Mouse (Mus musculus) layer of hippocampus, adult 8-10 months (tissue): ENCODE measurements around the gene Tuba1b. TPM values are rescaled to one million over a fixed set of nuclear protein-coding genes. Genes with fewer than 3 reads are reported as not detected.
"Not testable (repeated sequence)": the region's sequence is repeated elsewhere in the genome, so short reads cannot be mapped to it uniquely, and the experiment has no call there.

Experiments used
- DNase-seq, 2 experiments: peaks; one replicate each; pipeline ENCODE4 v3.0.0; 2022; ENCODE audit warnings: low spot score in 2 of 2
- total RNA-seq, 4 experiments: library from RNA; stranded (reverse); gene quantifications; 2 replicates each; pipeline ENCODE4 v1.2.4; 2022

Gene Tuba1b
- total RNA-seq, 4 experiments from 2014 or later, result 488 to 526 (median 515) TPM

DNA sequence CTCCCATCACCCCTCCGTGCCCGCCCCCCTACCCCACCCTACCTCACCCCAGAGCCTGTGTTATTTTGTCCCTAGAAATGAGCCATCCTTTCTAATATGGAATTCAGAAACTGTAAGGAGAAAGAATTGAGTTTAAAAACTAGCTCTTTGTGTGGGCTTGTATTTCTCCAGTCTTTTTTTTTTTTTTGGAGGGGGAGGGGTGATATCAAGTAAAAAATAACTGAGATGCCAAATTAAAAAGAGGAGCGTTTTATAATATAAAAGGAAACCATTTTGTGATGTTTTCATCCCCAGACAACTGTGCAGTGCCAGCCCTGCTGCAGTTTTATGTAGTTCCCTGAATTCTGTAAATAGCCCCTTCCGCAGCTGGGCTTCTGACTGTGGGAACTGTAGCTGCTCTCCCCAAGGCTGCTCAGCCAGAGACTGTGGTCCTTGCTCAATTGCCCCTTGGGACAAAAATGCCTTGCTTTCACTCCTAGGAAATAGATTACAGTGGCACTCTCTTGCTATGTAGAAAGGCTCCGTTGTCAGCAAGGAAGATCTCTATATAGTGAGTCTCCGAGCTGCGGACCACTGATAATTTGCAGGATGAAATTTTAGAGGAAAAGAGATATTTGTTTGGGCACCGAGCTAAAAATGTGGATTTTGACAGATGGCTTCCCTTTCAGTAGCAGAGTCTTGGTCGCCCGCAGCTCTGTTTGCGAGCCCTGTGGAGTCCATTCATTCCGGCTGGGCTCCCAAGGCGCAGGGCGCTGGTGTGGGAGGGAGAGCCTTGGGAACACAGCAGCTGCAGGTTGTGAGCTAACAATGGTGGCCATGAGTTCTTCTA is 20.3 kb upstream of the Tuba1b start:
- DNase-seq, result peak in 1 of 2 experiments; percentile 48

DNA sequence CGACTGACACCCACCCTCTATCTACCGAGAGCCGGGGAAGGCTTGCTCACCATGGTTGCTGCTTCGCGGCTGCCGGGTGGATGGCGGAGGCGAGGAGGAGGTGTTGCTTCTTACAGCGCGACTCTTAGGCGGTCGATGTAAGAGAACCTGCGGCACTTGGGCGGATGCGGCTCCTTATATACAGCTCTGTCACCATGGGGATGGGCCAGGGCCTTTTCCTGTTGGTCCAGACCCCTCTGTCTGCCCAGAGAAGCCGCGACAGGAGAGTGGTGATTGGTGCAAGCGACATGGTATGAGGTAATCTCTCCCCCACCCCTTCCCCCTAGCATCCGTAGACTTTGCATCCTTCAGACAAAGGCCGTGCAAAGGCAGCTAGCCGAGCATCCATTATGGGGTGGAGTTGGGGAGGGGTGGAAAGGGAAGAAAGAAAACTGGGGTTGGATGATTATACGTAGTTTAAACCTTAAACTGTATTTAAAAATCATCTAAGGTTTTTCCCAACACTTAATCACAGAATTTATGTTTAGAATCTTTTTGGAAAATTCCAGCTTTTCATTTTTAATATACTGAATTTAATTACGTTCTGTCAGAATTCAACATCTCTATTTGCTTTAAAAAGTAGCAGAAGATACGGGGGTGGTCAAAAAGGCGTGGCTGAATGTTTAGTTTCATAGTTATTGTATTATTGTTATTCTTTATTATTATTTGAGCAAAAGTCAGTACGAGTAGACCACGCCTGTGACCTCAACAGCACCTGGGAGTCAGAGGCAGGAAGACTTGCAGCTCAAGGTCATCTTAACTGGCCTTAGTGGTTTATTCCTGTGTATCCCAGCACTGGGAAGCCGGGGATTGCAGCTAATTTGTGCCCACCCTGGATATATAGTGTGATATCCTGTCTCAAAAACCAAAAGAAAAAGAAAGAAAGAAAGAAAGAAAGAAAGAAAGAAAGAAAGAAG is 19.3 kb upstream of the Tuba1b start, which contains the start of the genes Gm49450 and Tuba1a:
TSS of gene Gm49450 (minus strand) at position 151 of the 956 bp plus-strand sequence.
TSS of gene Tuba1a (minus strand) at position 303 of the 956 bp plus-strand sequence.
- DNase-seq, result peak; percentile 97

DNA sequence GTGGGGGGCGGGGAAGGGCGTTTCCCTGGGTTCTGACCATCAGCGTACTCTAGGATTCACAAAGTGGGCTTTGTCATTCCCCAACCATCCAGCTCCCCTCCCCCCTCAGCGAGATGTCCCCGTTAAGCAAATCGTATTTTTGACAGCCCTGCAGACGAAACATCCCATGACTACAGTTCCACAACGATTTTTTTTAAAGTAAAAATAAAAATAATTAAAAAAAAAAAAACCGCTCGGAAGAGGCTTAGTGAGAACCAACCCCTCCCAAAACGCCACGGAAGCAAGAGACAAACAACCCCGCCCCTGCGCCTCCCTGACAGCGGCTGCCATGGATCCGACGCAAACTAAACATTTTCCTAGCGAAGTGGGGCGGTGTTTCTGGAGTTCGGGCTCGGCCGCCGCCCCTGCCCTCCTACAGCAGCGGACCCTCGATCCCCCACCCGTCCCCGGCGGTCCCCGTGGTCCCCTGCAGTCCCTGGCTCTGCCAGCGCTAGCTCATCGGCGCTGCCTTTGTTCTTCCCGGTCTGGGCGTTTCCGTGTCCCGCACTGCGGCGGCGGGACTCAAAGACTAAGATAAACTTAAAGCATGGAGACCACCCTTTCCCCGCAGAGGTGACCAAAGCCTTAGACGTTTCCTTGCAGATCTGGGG is 18.5 kb upstream of the Tuba1b start:
- DNase-seq, result no peak

DNA sequence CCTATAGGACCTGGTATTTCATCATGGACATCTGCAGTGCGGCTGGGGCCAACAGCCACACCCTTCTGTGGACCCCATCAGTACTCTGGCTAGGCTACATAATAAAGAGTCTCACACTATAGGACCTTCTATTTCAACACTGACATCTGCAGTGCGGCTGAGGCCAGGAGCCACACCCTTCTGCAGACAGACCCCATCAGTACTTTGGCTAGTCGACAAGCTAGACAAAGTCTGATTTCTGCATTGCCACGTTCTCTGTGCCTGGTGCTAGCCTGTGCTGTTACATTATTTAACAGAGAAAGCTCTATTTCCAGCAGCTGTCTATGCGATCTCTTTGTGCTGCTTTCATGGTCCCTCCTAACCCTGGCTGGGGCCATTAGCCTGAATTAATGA is 17.7 kb upstream of the Tuba1b start:
- DNase-seq, result no peak

DNA sequence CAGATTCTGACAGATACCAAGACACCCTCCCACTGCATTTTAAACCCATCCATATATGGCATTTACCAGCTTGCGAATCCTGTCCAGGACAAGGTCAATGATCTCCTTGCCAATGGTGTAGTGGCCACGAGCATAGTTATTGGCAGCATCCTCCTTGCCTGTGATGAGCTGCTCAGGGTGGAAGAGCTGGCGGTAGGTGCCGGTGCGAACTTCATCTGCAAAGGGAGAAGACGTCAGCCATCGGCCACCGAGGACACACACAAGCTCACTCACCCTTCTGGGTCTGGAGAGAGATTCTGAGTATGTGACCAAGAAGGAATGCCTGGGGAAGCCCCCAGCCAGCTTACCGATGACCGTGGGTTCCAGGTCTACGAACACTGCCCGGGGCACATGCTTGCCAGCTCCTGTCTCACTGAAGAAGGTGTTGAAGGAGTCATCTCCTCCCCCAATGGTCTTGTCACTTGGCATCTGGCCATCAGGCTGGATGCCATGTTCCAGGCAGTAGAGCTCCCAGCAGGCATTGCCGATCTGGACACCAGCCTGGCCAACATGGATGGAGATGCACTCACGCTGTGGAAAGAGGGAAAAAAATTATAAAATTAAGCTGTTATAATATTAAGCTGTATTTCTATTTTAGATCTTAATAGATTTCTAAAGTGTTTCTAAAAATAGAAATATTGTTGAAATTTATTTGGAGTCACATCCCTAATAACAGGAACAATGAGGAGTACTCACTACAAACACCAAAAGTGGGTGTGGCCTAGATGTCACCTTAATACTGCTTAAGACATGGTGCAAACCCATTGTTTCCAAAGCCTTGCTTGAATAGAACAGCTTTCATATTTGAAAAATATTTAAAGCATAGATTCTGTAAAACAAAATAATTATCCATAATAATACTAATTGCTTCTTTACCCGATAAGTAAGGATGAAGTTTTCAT is 17.0 kb upstream of the Tuba1b start:
- not testable (repeated sequence) for DNase-seq

DNA sequence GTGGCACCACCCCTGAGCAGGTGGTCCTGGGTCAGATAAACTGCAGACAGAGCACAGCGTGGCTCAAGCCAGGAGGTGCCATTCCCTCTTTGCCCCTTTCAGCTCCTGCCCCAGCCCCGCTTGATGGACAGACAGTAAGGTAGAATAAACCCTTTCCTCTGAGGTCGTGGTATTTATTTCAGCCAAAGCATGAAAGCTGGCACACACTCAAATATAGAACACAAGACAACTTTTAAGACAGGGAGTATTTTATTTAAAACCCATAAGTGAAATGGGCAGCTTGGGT is 15.2 kb upstream of the Tuba1b start:
- DNase-seq, result no peak

DNA sequence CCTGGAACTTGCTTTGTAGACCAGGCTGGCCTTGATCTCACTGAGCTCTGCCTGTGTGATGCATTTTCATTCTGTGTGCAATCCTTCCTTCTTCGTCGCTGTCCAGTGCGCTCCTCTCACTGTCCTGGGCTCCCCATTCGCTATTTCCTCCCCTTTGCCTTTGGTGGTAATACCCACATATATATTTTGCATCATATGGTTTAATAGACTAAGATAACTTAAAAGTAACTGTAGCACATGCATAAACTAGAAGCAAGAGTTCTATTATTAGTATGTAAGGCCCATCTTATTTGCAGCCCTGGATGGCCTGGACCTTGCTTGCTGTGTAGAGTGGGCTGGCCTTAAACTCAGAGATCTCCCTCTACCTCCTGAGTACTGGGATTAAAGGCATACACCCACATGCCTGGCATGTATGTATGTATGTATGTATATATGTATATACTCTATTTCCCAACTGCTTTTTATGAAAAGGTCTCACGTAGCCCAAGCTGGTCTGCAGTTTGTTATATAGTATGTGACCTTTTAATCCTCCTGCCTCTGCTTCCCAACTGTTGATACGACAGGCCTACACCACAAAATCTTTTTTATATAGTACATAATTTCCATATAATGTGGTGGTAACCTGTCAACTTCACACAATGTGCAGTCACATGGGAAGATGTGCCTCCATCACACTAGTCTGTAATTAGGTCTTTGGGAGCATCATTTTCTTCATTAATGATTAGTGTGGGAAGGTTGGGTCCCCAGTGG is 14.7 kb upstream of the Tuba1b start:
- DNase-seq, result no peak

DNA sequence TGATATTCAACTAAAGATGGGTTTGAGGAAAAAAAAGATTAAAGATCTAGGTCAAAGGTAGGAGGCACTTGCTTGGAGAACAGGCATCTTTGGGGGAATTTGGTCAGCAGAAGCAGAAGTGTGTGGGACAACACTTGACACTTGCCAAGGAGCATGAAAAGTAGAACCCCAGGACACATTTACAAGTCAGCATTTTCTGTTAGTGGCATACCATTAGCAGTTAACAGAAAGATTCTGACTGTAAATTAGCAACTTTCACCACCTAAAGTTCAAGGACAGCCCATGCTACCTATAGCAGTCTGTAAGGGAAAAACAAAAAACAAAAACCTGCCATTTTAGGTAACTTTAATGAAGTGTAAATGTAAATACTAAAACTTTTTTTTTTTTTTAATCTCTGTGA is 14.0 kb upstream of the Tuba1b start:
- no peak for DNase-seq

DNA sequence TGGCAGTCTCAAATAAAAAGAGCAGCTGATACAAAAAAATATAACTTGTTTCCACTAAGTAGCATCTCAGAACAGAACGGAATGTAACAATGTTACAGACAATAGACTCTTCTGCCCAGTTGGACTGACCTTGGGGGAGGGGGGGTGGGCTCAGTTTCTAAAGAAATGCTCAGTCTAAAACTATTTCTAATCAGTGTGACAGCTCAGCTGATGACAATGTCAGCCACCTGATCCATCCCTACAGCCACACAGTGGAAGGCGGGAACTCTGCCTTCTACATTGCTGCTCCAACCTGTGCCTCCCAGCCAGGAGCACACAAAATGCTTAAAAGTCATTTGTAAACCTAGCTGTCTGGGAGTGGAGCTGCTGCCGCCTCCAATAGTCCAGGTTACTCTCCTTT is 13.5 kb upstream of the Tuba1b start:
- no peak for DNase-seq

DNA sequence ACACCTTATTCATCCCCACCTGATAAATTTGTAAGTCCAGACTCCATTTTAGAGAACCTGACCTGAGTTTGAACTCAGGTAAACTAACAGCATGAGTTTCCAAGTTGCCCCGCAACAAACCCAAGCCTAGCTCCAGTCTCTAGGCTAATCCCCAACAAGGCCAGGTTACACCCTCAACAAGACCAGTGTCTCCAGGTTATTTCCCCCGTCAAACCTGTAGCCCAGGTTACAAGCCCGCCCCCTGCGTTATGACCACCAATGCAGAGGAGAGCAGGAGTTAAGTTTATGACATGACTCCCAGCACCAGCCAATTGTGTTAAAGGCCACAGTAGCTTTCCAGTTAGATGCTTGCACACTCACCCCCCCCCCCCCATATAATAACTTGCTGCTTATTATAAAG is 8.8 kb upstream of the Tuba1b start:
- DNase-seq, result no peak

DNA sequence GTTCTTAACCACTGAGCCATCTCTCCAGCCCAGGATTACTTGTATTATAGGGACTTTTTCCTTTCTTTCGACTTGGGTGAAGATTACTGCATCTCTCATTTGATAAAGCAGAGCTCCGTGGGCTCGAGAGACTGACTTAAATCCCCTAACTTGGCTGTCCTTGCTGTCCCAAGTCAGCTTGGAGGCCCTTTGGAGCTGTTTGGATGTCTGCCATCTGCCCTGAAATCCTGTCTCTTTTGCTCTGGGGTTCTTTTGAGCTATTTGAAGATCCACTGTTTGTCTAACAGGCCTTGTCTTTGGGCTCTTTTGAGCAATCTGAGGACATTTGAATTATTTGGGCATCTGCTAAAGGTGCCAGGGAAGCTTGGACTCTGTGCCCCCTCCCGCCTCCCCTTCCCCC is 7.7 kb upstream of the Tuba1b start:
- no peak for DNase-seq

DNA sequence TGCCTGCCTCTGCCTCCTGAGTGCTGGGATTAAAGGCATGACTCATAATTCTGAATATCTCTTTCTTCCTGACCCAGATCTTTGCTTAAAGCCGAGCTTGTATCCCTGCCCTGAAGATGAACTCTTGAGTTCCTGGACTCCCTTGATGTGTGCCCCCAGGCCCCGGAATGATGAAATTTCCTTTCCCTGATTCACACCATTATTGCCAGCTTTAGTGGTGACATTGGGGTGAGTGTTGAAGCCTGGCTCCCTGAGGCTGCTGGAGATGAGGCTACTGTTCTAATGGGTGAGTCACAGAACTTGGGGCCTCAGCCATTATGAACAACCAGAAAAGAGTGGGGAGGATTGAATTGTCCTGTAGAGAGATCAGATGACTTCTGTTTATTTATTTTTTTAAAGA is 7.2 kb upstream of the Tuba1b start:
- DNase-seq, result no peak

DNA sequence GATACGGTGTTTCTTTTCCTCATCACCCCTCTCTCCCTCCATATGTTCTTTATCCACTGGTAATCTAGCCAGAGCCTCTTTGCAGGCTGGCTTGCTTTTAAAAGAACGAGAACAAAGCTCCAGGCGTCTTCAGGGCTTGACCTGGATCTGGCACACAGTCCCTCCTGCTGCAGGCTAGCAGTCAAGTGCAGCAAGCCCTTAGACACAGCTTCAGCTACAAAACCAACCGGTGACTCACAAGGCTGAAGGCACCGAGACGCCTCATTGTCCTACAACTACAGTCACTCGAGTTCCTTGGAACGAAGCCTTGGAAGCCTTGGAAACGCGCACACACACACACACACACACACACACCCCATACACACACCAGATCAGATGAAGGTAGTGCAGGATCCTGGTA is 6.5 kb upstream of the Tuba1b start:
- no peak for DNase-seq

DNA sequence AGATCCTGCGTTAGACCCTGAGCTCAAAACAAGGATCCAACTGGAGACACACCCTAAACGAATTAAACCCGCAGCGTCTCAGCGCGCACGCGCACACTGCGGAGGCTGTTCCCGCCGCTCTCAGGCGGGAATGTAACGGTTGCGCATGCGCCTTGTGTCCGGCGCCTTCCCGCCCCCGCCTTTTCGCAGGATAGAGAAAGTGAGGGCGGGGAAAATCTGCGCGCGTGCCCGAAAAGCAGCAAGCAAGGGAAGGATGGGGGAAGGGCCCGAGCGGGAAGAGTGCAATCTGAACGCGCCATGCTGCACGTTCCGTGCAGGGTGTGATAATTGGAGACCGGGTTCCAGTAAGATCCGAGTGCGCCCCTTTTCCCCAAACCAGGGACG is 540 bp downstream of the Tuba1b start:
- peak; percentile 92 to 97 for DNase-seq

DNA sequence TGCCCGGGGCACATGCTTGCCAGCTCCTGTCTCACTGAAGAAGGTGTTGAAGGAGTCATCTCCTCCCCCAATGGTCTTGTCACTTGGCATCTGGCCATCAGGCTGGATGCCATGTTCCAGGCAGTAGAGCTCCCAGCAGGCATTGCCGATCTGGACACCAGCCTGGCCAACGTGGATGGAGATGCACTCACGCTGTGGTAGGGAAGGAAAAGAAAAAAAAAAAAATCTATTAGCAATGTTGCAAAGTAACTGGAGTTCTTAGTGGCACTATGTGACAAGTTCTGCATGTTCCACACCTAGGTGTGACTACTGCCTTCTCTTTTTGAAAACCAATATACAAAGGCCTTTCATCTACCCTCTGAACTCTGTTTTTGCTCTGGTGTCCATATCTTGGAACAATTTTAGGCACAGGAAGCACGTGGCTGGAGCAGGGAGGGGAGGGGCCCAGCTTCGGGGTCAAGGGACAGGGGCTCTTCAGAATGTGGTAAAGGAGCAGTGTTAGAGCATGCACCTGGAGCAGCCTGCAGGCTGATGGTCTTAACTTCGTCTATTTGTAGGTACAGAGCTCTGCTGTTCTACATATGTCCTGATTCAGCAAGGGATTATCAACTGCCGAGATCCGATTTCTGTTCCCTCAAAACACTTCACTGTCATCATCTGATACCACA is 1.2 kb downstream of the Tuba1b start:
- DNase-seq, result not testable (repeated sequence)

DNA sequence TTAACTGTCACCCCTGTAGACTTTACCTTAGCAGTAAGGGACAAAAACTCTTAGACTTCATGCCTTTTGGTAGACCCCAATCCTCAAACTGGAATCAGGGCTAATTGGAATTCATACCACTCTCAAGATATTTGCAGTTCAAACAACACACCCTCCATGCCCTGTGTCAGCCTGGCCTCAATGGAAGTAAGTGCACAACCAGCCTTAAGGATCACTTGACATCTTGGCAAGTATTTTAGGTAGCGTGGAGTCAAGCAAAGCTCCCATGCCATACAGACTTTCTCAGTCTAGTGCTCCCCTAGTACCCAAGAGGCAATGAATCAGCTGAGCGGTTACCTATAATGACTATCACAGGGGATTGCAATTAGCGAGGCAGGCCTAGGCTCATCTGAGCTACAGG is 3.4 kb downstream of the Tuba1b start:
- DNase-seq, result no peak

DNA sequence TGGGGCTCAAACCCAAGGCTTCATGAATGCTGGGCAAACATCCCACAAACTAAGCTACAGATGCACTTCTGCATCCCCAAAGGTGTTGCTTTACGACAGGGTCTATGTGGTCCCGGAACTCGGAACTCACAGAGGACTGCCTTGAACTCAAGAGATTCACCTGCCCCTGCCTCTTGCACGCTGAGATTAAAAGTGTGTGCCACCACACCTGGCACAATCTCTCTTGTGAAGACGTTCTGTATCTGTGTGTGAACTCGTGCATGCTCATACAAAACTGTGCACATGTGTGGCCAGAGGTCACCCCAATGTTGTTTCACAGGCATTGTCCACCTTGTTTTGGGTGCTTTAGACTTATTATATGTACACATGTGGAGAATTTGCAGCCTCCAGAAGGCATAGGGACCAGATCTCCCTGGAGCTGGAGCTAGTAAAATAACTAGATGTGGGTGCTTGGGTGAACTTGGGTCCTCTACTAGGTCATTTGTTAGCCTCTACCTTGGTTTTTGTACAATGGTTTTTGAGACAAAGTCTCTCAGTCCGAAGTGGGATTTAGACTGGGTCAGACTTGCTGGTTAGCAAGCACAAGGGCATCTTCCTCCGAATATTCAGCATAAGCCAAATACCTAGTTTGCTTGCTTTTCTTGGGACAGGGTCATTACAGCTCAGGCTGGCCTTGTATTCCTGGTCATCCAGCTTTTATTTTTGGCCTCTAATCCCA is 4.2 kb downstream of the Tuba1b start:
- no peak for DNase-seq

DNA sequence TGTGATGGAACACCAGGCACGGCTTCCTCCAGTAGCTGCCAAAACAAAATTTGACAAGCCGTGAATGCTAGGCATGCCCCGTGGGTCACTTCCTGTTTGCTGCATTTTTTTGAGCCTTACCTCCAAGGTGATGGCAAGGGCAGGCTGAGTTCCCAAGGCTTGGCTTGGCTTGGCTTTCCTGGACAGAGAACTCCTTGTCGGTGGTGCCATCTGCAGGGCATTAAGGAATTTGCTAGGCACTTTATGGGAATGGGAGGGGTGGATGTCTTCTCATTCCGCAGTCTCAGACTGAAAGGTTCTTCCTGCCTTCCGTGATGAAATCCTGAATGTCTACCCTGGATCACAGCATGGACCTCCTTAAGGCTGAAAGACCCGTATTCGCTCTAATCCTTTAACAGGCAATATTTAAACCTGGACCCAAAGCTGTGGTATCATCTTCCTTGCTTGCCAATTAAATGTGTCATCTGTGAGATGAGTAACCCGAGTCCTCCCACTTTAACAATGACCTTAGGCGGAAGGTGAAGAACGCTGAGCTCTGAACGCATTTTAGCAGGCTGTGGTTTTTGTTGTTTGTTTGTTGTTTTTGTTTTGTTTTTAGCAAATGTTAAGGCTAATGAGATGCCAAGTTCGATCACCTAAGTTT is 5.6 kb downstream of the Tuba1b start:
- peak; percentile 60 to 67 for DNase-seq
